Mouse (Mus musculus): Measurements from ENCODE around the gene Slc16a7.

DNA sequence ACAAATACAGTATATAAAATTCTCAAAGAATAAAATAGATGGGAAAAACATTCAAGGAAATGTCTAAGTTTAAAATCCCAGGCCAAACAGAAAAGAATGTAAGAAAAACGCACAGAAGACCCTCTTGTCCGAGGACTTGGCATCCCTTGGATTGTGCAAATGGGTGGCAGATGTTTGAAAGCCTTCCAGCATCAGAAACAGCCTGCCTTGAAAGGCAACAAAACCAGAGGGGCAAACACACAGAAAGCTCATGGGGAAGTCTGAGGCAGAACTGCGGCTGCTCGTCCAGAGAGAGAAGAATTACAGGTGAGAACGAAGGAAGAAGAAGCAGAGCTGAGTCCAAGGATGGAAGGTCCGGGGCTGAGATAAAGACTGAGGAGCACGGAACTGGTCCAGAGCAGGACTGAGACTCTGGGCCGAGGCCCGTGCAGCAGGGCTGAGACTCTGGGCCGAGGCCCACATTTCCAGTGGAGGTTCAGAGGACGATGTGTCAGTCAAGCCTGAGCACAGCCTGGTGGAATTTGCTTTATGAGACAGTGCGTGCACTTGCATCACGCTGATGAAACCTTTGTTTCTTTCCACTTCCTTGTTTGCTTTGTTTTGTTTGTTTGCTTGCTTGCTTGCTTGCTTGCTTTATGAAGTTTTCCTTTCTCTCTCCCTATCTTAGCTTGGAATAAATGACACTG is 65.0 kb downstream of the Slc16a7 start:
- no peak for TF ChIP-seq CTCF (IDR thresholded peaks at IDR 0.05; ENCODE audit: low read depth)
- TF ChIP-seq EP300 (IDR thresholded peaks at IDR 0.05; ENCODE audit: low read depth) = no peak

Measured in liver, embryonic 14.5 days (tissue).